Mouse (Mus musculus) T-helper 1 cell (primary cell): ENCODE data around the gene Samd1.

Source experiments
- in situ Hi-C: fragments of 300-600 bp; cut with MboI, MseI; formaldehyde crosslinking; loops from one replicate; pipeline ENCODE4 v1.15.1; 2025; ENCODE audit warnings: high pct_unique_total_duplicates

Gene Samd1

DNA sequence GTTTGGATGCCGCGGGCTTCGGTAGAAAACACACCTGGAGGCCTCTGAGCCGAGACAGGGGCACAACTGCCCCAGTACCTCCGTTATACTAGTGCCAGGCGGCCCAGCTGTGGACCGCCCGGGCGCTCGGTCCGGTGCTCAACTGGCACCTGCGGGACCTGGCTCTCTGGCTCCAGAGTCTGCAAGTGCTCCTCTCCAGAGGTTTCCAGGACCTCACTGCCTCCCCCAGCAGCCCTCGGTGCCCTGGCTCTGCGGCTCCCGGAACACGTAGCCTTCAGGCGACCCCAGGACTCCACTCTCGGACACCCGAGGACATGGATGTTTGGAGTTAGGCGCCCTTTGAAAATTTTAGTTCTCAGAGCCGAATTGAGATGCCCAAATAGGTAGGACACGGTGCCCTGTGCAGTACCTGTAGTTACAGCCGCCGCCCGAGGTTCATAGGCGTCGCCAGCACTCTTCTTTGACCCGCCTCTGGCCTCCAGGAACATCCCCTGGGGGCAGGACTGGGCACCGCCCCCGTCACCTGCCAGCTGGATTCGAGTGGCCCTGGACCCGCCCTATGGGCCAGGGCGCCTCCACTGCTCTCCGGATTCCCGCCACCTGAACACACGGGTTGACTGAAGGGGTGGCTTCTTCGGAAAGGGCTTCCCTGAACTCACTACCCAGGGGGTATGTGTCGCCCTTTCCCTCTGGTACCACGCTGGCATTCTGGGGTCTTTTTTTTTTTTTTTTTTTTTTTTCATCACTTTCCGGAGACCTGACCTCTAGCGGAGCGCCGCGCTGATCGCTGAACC, 14.4 kb downstream of the Samd1 start, which contains the start of gene 2210011C24Rik:
Gene 2210011C24Rik (minus strand): TSS at position 467 of the 794 bp plus-strand sequence.
- in situ Hi-C loops, result loop anchor here (10.0 kb wide), 1 partner anchor 353 kb away; no protein-coding TSS in a partner anchor

DNA sequence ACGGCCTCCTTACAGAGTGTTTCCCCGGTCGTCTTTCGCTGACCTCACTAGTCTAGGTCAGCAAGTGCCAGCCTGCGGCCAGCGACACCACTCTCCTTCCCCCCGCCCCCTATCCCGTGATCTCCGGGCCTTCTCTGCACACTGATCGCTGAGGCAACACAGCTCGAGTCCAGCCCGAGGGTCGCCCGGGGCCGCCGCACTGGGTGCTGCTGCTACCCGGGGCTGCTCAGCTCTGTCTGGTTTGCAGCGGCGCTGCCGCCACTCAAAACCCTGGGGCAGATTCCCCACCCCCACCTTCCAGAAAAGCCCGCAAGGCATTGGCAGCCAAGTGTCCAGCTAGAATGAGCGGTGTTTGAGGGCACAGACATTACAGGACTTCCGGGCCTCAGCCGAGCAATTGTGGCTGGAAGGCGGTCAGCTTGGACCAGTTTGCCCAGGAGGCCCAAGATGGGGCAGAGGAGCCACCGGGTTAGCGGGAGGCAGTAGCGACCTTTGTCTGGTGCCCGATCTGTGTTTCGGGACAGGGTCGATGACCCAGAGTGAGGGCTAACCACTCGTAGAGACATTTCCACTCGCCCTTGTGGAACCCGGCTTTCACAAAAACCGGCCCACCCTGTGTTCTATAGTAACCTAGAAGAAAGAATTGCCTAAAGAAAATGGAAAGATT, 15.2 kb downstream of the Samd1 start:
- in situ Hi-C loops, result loop anchor here (10.0 kb wide), 1 partner anchor 352 kb away; no protein-coding TSS in a partner anchor

DNA sequence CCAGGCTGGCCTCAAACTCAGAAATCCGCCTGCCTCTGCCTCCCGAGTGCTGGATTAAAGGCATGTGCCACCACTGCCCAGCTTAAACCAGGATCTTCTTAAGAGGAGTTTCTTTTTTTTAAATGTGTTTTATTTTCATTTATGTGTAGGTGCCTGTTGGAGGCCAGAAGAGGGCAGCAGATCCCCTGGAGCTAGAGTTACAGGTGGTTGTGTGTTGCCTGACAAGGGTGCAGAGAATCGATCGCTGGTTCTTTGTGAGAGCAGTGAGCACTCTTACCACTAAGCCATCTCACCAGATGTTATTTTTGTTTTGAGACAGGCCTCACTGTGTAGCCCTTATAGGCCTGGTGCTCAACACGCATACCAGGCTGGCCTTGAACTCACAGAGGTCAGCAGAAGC, 18.4 kb downstream of the Samd1 start:
- in situ Hi-C loops, result loop anchor here (10.0 kb wide), 1 partner anchor 349 kb away; no protein-coding TSS in a partner anchor

DNA sequence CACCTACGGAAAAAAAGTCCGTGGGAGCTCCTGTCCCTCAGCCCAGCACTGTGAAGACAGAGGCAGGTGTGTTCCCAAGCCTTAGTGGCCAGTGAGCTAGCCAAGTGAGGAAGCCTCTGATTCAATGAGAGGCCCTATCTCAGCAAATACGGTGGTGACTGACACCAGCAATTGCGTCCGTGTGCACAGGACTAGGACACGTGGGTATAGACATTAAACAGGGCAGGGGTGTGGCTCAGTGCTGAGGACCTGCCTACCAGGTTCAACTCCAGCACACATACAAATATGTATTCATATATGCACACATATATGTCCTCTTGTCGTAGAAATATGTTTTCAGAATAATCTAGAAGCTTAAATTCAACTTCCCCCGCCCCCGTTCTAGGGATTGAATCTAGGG, 22.3 kb downstream of the Samd1 start:
- in situ Hi-C loops, result loop anchor here (10.0 kb wide), 1 partner anchor 345 kb away; no protein-coding TSS in a partner anchor

DNA sequence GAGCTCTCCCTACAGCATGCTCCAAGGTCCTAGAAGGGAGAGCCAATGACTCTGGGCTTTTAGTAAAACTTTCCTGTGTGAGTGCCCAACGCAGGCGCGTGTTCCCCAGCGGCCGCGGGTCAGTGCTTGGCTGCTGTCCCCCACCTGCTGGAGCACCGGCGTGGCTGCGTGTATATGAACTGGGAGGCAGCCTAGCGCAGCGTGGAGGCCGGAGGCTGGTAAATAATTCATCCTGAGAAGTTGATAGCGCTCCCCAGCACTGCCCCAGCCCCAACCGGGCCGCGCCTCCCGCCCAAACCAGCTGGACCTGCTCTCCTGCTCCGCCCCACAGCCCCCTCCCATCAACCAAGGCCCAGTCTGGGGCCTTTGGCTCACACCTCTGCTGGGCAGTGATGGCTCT, 23.6 kb downstream of the Samd1 start, which contains the start of gene Palm3:
Gene Palm3 (plus strand): TSS at position 376 of the 400 bp plus-strand sequence.
- in situ Hi-C loops, result no loop called here

DNA sequence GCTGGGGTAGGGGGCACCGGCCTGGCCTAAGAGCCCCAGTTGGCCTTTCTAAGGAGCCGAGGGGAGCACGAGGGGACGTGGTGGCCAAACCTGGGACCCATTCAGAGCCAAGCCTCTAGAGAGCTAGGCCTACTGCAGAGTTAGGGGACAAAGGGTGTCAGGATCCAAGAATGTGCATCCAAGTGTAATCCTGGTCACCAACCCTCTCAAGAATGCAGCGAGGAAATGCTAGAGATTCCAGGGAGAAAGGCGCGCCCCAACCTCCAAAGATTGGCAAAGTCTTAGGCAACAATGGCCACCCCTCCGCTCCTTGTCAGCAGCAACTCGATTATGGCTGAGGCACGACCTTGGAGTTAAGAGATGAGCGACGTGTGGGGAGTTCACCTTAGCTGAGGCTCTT, 24.1 kb downstream of the Samd1 start:
- in situ Hi-C loops, result no loop called here

DNA sequence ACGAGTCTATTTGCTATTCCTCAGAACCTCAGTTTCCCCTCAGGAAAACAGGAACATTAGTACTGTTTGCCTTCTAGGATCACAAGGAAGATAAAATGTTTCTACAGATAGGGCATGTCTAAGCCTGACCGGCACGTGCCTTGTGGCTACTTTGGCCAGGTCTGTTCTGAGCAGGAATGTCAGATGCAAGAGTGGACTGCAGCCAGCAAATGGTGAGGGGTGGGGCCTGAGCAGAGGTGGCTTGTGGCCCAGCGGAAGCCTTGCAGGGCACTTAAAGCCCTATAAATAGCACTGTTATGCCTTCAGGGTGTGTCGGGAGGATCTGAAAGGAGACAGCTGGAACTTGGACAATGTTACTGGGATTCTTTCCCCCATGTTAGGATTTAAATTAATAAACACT, 25.6 kb downstream of the Samd1 start:
- in situ Hi-C loops, result no loop called here

DNA sequence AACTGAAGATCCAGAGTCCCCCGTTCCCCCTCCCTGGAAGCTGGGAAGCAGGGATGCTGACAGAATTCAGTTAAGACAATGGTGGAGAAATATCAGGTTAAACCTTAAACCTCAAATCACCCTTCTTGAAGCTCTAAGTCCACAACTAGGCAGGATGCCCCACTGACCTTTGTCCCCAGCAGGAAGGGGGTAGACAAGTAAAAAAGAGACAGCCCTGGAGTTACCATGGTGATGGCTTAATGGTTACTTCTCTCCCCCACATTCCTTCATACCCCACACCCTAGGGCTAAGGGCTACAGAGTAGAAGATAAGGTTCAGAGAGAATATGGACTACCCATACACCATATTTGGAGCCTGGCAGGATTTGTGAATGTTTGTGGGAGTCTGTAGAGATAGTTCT, 26.2 kb downstream of the Samd1 start:
- in situ Hi-C loops, result no loop called here

DNA sequence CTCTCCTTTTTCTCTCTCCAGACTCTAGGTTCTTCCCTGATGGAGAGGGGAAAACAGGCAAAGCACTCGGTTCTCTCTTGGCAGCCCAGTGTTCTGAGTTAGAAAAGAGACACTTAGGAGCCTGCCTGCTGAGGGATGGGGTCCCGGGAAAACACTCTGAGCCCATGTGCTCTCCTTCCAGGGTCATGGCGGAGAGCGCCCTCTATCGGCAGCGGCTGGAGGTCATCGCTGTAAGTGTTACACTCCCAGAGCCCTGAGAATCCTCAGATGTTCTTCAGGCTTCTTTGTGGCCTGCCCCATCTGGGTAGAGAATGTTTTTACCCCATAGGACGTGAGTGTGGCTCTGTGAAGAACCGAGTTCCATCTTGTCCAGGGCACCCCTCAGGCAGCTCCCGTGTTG, 26.7 kb downstream of the Samd1 start:
- in situ Hi-C loops, result no loop called here

DNA sequence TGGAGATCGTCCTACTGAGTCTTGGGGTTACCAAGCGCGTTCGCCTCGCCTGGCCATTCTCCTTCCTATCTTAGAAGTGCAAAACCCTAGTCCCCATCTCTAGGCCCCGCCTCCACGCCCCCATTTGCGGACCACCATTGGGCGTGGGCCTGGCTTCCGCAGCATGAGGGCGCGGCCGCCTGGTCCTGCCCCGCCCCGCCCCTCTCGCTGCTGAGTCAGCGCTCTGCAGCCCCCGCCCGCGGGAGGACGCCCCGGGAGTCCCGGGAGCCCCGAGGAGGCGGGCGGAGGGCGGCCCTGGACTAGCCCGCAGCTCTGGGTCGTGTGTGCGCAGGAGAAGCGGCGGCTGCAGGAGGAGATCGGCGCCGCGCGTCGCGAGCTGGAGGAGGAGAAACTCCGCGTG, 28.4 kb downstream of the Samd1 start:
- in situ Hi-C loops, result no loop called here

DNA sequence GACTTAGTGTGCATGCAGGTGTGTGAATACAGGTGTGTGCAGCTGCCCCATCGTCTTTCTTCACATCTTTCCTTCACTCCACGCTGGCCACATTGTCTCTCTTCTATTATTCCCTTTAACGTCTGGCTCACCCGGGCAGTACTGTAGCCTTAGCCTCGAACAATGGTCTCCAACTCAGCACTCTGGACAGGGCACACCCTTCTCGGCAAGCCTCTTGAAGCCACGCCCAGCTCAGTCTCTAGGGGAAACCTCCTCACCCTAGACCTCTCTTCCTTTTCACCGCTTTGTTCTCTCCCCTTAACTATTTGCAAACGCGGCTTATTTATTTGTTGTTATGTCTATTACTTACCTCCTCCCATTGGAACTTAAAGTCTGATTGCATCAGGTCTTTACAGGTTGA, 30.0 kb downstream of the Samd1 start:
- in situ Hi-C loops, result no loop called here

DNA sequence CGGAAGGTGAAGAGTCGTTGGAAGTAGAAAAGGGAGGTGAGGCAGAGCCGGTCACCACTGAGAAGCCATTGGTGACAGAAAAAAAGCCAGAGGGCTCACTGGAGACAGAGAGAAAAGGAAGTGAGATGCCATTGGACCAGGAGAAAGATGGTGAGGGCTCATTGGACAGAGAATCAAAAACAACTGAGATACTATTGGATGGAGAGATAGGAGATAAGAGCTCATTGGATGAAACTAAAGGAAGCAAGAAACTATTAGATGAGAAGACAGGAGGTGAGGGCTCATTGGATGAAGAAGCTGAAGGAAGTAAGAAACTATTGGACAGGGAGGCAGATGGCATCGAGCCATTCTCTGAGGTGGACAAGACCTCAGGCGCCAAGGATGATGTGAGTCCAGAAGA, 31.8 kb downstream of the Samd1 start:
- in situ Hi-C loops, result no loop called here

DNA sequence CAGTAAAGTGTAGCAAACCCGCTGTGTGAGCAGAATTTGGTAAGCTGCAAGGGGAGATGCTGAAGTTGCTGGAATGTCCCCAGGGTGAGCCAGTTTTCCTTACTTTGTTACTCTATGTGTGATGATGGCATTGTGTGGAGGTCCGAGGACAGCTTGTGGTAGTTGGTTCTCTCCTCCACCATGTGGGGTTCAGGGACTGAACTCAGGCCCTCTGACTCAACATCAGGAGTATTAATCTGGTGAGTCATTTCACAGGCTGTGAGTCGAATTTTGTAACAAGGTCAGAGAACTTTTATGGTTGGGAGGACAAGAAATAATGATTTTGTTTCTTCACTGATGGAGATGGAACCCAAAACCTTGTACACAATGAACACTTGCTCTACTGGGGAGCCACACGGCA, 35.3 kb downstream of the Samd1 start:
- in situ Hi-C loops, result no loop called here

DNA sequence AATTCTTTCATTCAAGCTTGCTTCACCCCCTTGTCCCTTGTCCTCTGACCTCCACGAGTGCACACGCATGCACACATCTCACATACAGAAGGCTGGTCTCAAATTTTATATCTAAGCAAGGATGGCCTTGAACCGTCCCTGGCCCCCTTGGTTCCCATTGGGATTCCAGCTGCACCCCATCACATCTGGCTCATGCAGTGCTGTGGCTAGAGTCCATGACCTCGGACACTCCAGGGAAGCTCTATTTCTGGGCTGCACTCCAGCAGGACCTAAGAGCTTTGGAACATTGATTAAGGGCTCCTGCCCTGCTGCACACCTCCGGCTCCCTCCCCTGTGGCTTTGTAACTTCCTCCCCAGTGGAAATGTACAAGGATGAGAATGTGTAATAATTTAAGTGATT, 40.5 kb downstream of the Samd1 start:
- in situ Hi-C loops, result no loop called here

DNA sequence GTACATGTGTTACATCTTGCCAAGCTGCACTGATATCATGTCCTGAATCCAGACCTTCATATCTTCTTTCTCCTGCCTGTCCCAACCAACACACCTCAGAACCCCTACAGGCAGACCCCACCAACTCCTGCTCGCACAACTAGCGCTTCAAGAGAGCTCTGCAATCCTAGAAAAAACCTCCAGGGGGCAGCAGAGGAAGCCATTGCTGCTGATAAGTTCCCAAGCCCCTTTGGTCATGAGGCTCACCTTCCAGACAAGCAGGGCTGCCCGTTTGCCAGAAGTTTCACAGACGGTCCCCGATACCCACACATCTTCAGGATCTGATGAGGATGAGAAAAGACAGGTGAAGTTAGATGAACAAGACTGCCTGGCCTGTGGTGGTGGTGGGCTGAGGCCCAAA, 41.6 kb downstream of the Samd1 start:
- in situ Hi-C loops, result no loop called here

DNA sequence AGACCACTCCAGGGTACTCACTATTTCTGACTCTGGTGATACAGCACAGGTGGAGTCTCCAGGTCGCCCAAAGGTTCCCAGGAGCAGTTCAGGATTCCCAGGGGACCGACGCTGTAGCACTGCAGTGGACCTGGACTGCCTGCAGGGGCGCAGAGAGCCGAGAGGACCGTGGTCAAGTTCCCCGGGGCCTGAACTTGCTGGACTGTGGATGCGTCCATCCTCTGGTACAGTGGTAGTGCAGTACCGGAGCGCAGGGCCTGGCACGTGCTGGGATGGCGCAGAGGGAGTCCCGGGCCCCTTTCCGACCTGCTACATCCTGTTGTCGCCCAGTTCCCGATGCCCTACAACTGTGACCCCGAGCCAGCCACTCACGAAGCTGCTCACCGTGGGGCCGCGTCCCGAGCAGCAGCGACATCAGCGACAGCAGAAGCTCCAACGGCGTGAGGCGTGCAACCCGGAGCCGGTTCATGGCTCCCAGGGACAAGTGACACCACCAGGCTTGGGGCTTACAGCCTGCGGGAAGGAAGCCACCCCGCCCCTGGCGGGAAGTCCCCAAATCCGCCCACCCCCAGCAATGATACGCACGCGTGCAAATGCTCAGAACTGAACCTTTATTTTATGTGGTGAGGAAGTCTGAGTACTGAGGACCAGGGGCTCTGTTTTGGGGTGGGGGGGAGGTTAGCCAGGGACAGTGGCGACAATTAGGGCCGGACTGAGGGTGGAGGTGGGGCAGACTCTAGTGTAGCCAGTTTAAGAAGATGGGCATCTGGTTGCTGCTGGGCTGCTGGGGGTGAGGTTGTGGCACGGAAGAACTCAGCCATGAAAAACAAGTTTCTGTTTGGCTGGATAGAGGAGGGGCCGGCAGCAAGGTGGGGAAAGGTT, 44.8 kb downstream of the Samd1 start, which contains the start of gene Il27ra:
Gene Il27ra (minus strand): TSS at position 524 of the 882 bp plus-strand sequence.
- in situ Hi-C loops, result no loop called here

DNA sequence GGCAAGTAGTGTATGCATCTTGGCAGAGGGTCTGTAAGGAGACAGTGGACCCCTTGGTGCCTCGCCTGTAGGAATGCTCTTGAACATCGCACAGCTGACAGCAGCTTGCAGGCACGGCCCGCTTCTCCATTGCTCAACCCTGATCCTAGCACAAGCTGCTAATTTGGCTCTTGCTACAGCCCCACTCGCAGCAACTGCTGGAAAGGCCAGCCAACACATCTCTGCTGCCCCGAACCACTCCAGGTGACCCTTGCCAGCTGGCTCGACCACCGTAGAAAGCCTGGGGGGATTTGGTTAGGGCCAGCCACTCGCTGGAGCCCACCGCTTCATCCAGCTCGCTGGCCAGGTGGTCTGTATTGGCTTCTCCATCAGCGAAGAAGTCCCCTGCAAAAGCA, 45.5 kb downstream of the Samd1 start:
- in situ Hi-C loops, result no loop called here

DNA sequence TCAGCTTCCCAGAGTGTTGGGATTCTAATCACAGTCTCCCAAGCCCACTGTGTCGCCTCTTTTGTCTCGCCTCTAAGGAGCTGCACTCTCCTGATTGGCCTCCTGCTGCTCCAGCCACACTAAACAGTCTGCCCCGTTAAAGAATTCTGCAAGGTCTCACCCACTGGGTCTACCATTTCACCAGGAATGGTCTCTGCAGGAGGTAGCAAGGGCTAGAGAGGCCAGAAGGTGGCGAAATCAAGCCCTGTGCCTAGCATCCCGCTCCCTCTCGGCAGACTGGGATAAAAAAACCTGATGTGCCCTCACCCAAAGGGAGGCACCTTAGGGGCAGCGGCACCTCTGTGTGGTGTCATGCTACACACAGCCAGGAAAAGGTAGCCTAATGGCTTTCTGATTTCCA, 46.6 kb downstream of the Samd1 start:
- in situ Hi-C loops, result no loop called here

DNA sequence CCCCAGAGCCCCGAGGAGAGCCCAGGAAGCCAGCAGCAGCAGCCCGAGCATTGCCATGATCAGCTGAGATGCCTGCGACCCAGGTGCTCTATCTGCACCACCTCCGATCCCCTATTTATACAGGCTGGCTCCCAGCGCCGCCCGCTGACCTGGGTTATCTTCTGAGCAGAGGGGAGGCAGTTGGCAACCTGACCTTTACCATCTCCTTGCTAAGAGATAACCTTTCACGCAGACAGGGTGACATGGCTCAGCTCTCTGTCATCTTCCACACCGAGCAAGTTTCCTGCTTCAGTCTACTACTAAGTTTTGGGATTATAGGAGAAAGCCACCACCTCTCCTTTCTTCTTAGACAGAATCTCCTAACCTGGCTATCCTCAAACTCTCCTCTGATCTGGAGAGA, 47.4 kb downstream of the Samd1 start, which contains the start of gene Rln3:
Gene Rln3 (minus strand): TSS at position 101 of the 400 bp plus-strand sequence.
- in situ Hi-C loops, result no loop called here

DNA sequence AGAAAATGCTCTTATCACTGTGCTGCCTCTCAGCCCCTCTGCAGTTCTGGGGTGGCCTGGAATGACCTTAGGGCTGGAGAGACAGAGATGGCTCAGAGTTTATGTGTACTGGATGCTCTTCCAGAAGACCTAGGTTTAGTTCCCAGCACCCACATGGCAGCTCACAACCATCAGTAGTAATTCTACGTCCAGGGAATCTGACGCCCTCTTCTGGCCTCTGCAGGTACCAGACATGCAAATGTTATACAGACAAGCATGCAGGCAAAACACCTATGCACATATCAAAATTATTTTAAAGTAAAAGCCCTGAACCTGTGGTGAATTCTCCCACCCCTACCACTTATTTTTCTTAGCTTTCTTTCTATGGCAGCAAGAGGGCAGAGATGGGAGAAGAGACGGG, 49.0 kb downstream of the Samd1 start:
- in situ Hi-C loops, result no loop called here

DNA sequence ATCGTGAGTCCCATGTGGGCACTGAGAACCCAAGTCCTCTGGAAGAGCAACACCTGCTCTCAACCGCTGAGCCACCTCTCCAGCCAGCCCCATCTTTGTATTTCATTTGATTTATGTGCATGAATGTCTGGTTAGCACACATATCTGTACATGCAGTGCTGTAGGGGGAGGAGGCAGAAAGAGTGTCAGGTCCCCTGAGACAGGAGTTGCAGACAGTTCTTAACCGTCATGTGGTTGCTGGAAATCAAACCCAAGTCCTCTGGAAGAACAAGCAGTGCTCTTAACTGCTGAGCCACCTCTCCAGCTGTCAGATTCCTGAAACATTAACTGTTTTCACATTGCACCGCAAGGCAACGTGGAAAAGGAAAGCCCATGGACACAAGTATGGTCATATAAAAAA, 50.7 kb downstream of the Samd1 start:
- in situ Hi-C loops, result no loop called here
